Comparison of ENCODE assay signal across 17 mouse cellular contexts in genomic region chr2:49909838-49910407, GRCm38 (mm10).
DNase-seq lines count a peak whose midpoint lies in the region; ATAC-seq and TF ChIP-seq lines count a peak whose summit lies in the region.
"Had no signal": no experiment of that assay in that cellular context is flagged by ENCODE, and none has a peak within 500 bp of the region (broad histone marks: within the 10 kb centered on the region; RNA-seq: fewer than 3 reads in every experiment).

No protein-coding gene starts in this region.

- TF ChIP-seq CTCF in C2C12 (IDR thresholded peaks at IDR 0.05; ENCODE audit: control insufficient read depth, insufficient read depth, insufficient read length): no peak
- TF ChIP-seq CTCF in stomach, postnatal 0 days (IDR thresholded peaks at IDR 0.05; ENCODE audit: low read depth): no peak

- intact Hi-C loops in left cerebral cortex, postnatal 36 days (cut with DNase I): no loop called here

- ATAC-seq in forebrain, embryonic 14.5 days: no peak
- ATAC-seq in stomach, postnatal 0 days (ENCODE audit: low FRiP score, low TSS enrichment): no peak
- ATAC-seq: forebrain, embryonic 16.5 days had no signal

- TF ChIP-seq POLR2A in myocyte (IDR thresholded peaks at IDR 0.05; ENCODE audit: insufficient read length, low read depth): no peak

- H3K9ac ChIP-seq in forebrain, embryonic 14.5 days (ENCODE audit: low read length): no peak overlapping the region
- no peak overlapping the region for H3K9ac ChIP-seq in stomach, postnatal 0 days (ENCODE audit: low read length)
- H3K9ac ChIP-seq: embryonic facial prominence, embryonic 15.5 days; heart, embryonic 13.5 days; hindbrain, embryonic 13.5 days had no signal

- H3K36me3 ChIP-seq in forebrain, embryonic 10.5 days (replicated peaks): no peaks in the 10 kb centered on the region
- H3K36me3 ChIP-seq in forebrain, embryonic 14.5 days (ENCODE audit: control insufficient read depth, insufficient read depth, low read length): no peaks in the 10 kb centered on the region
- H3K36me3 ChIP-seq in C2C12 (ENCODE audit: control insufficient read depth, insufficient read depth): no peaks in the 10 kb centered on the region
- no peaks in the 10 kb centered on the region for H3K36me3 ChIP-seq in myocyte (ENCODE audit: control insufficient read depth, insufficient read depth)
- no peaks in the 10 kb centered on the region for H3K36me3 ChIP-seq in stomach, postnatal 0 days (ENCODE audit: control insufficient read depth, insufficient read depth, low read length)
- H3K36me3 ChIP-seq: embryonic facial prominence, embryonic 15.5 days; heart, embryonic 13.5 days; hindbrain, embryonic 13.5 days had no signal

- H3K79me3 ChIP-seq in C2C12 (ENCODE audit: low read depth): no peaks in the 10 kb centered on the region

- no peaks in the 10 kb centered on the region for H3K79me2 ChIP-seq in C2C12 (ENCODE audit: control insufficient read depth, insufficient read depth)
- no peaks in the 10 kb centered on the region for H3K79me2 ChIP-seq in myocyte (ENCODE audit: control insufficient read depth, insufficient read depth)

- H3K27ac ChIP-seq in forebrain, embryonic 10.5 days: peak overlapping the region; percentile 35; the same call in 1 of the 2 replicates
- no peak overlapping the region for H3K27ac ChIP-seq in forebrain, embryonic 14.5 days (ENCODE audit: low read depth, low read length)
- H3K27ac ChIP-seq in stomach, postnatal 0 days (replicated peaks): peak overlapping the region; percentile 13; the same call in 1 of the 2 replicates
- H3K27ac ChIP-seq: embryonic facial prominence, embryonic 15.5 days; heart, embryonic 13.5 days; hindbrain, embryonic 13.5 days; hindbrain, postnatal 0 days had no signal

- no peaks in the 10 kb centered on the region for H3K27me3 ChIP-seq in forebrain, embryonic 10.5 days (ENCODE audit: poor library complexity, severe bottlenecking)
- H3K27me3 ChIP-seq in forebrain, embryonic 14.5 days (replicated peaks; ENCODE audit: control insufficient read depth, insufficient read depth, low read length): no peaks in the 10 kb centered on the region
- H3K27me3 ChIP-seq in C2C12 (ENCODE audit: control insufficient read depth, insufficient read depth, insufficient read length): no peaks in the 10 kb centered on the region
- no peaks in the 10 kb centered on the region for H3K27me3 ChIP-seq in myocyte (ENCODE audit: control insufficient read depth, insufficient read depth, insufficient read length)
- no peaks in the 10 kb centered on the region for H3K27me3 ChIP-seq in stomach, postnatal 0 days (ENCODE audit: control insufficient read depth, insufficient read depth, low read length)
- H3K27me3 ChIP-seq: embryonic facial prominence, embryonic 15.5 days; heart, embryonic 13.5 days had no signal

- DNase-seq in forebrain, embryonic 10.5 days (ENCODE audit: extremely low spot score, low spot score): no peak
- DNase-seq in forebrain, embryonic 14.5 days (ENCODE audit: low spot score): no peak
- no peak for DNase-seq in stomach, postnatal 0 days (ENCODE audit: low spot score)
- DNase-seq in left cerebral cortex, postnatal 36 days (ENCODE audit: low spot score in 2 of 2): no peak
- DNase-seq: adrenal gland, adult 8-10 months; cerebellum, adult 11 months; cerebellum, adult 8-10 months; gastrocnemius, postnatal 14 days; heart, postnatal 36 days had no signal

- no peak overlapping the region for H3K4me3 ChIP-seq in forebrain, embryonic 10.5 days
- H3K4me3 ChIP-seq in forebrain, embryonic 14.5 days (ENCODE audit: low read depth, low read length): no peak overlapping the region
- H3K4me3 ChIP-seq in C2C12 (ENCODE audit: insufficient read depth, poor library complexity, severe bottlenecking) (no peak overlapping the region), myocyte (no peak overlapping the region)
- H3K4me3 ChIP-seq in stomach, postnatal 0 days (ENCODE audit: low read depth, low read length): no peak overlapping the region
- H3K4me3 ChIP-seq: embryonic facial prominence, embryonic 15.5 days; erythroblast, embryonic 14.5 days; heart, embryonic 13.5 days; hindbrain, embryonic 13.5 days had no signal

- no peak overlapping the region for H3K4me2 ChIP-seq in forebrain, embryonic 14.5 days (ENCODE audit: low read length)
- no peak overlapping the region for H3K4me2 ChIP-seq in myocyte (ENCODE audit: low read depth)
- no peak overlapping the region for H3K4me2 ChIP-seq in stomach, postnatal 0 days (replicated peaks; ENCODE audit: low read depth)
- H3K4me2 ChIP-seq: embryonic facial prominence, embryonic 15.5 days; heart, embryonic 13.5 days; hindbrain, embryonic 13.5 days had no signal

- H3K4me1 ChIP-seq in forebrain, embryonic 10.5 days: peaks cover 38% of the 10 kb centered on the region
- peaks cover 4% of the 10 kb centered on the region; the same call in 1 of the 2 replicates for H3K4me1 ChIP-seq in forebrain, embryonic 14.5 days (ENCODE audit: control insufficient read depth, insufficient read depth, low read length)
- H3K4me1 ChIP-seq in stomach, postnatal 0 days (replicated peaks; ENCODE audit: control insufficient read depth, insufficient read depth): no peaks in the 10 kb centered on the region

- H3ac ChIP-seq in C2C12 (ENCODE audit: control insufficient read depth, insufficient read length, low read depth): no peak overlapping the region
- no peak overlapping the region for H3ac ChIP-seq in myocyte (ENCODE audit: control insufficient read depth, insufficient read length)

- TF ChIP-seq EP300 in stomach, postnatal 0 days (optimal IDR thresholded peaks at IDR 0.05): no peak

- H3K9me3 ChIP-seq in forebrain, embryonic 10.5 days: no peaks in the 10 kb centered on the region
- no peaks in the 10 kb centered on the region for H3K9me3 ChIP-seq in forebrain, embryonic 14.5 days (replicated peaks; ENCODE audit: control insufficient read depth, low read length)
- H3K9me3 ChIP-seq in stomach, postnatal 0 days (ENCODE audit: control insufficient read depth, low read length): no peaks in the 10 kb centered on the region
- H3K9me3 ChIP-seq: embryonic facial prominence, embryonic 15.5 days; heart, embryonic 13.5 days; hindbrain, embryonic 13.5 days had no signal

- WGBS in forebrain, embryonic 10.5 days: 67% methylated on average over 6 of the region's 6 CpGs
- 76% methylated on average over 6 of the region's 6 CpGs for WGBS in forebrain, embryonic 14.5 days
- WGBS in stomach, postnatal 0 days: 61% methylated on average over 6 of the region's 6 CpGs

TF ChIP-seq in C2C12, 6 proteins besides CTCF, POLR2A, EP300 and RAD21:
- peak; percentile 65 for TF ChIP-seq CEBPB (IDR thresholded peaks at IDR 0.05; ENCODE audit: low read depth)
- no peak for TF ChIP-seq FOSL1 (IDR thresholded peaks at IDR 0.05; ENCODE audit: insufficient read depth, low read length, poor library complexity, severe bottlenecking)

TF ChIP-seq in myocyte, 11 proteins besides CTCF, POLR2A, EP300 and RAD21:
- TF ChIP-seq CEBPB (IDR thresholded peaks at IDR 0.05; ENCODE audit: insufficient read depth, poor library complexity, severe bottlenecking): peak; percentile 34; the same call in 1 of the 2 replicates
- no peak for TF ChIP-seq E2F4 (IDR thresholded peaks at IDR 0.05; ENCODE audit: insufficient read depth)
